Mouse (Mus musculus): ENCODE data around the gene Arl3.

Arl3 gene

DNA sequence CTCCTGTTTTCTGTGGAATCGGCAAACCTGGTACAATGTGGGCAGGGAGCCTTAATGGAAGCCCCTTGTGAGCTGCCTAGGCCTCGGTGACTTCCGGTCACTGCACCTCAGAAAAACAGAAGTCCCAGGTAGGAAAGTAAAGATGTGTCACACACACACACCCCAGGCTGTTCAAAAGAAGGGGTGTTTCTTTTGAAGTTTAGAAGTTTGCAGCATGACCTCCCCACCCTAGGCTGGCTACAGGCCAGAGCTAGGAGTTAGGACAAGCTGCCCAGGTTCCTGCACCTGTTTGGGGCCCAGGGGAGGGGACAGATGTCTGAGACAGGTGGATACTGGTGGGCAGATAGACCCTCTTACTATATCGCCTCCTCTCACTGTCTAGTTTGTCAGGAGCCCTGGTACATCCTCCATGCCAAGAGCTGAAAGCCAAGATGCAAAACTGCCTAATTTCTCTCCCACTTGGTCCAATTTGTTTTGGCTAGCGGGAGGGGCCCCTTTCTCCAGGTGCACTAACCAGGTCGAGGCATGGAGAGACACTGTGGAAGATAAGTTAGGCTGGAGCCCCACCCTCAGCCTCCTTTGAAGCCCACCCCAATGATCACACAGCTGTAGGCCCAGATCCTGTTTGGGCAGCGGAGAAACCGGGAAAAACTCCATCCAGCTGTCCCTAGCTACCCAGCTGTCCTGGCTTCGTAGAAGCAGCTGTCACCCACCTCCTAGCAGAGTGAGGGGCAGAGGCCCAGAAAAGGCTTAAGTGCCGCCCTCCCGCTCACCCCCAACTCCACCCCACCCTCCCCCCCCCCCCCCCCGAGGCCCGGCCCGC, 55.3 kb downstream of the Arl3 start:
- no peak for DNase-seq (ENCODE audit: low read depth)

DNA sequence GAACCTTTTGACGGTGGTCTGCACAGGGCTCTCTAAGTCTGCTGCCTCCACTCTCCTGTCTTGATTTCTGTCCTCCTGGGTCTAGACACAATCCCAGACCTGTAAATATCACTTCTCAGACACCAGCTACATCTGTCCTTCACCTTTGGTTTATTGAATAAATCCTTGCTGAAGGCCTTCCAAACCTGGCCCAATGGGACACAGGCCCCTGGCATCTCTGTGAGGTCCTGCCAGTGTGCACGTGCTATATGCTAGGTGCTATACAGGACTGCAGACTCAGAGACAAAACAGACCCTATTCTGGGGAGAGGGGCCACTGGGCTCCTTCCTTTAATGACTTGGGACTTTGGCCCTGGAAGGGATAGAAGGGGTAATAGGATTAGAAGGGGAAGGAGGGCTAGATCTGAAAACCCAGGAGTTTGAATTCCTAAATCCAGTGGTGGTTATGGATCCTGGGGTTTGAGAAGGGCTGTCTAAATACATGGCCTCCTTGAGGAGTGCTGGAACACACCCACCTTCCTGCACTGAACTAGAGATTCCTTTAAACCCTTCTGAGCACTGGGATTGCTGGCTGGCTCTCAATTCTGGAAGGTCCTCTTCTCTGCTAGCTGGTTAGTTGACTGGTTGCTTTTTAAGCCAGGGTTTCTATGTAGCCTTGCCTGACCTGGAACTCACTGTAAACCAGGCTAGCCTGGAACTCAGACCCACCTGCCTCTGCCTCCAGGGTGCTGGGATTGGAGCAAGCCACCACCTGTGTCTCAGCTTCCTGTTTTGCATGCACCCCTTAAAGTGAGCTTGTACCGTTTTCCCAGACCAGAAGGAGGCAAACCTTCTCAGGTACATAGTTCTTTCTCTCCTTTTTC, 56.1 kb downstream of the Arl3 start:
- peak; percentile 21 for DNase-seq (ENCODE audit: low read depth)

DNA sequence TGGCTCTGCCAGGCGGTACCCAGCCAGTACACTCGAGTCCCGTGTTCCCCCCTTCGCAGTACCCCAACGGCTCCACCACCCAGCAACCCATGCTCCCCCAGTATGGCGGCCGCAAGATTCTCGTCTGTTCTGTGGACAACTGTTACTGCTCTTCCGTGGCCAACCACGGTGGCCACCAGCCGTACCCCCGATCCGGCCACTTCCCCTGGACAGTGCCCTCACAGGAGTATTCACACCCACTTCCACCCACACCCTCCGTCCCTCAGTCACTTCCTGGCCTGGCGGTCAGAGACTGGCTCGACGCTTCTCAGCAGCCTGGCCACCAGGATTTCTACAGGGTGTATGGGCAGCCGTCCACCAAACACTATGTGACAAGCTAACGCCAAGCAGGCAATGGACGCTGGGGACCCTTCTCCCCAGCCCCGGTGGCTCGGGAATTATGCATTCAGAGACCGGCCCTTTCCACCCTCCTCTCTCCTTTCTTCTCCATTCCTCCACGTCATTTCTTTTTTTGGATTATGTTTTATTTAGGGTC, 57.6 kb downstream of the Arl3 start:
- DNase-seq (ENCODE audit: low read depth), result no peak

DNA sequence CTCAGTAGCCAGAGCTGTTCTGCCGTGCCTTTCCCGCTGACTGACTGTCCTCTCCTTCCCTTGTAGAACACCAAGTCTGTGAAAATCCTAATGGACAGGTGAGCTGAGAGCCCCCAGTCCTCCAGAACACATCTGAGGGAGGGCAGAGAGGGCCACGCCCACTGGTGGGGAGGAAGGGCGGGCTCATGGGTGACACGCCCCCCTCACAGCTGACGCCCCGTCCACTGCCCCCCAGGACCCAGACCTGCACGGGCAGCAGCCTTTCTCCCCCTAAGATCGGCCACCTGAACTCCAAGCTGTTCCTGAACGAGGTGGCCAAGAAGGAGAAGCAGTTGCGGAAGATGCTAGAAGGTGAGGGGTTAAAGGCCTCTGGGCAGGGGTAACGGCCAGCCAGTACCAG, 58.6 kb downstream of the Arl3 start:
- no peak for DNase-seq (ENCODE audit: low read depth)

DNA sequence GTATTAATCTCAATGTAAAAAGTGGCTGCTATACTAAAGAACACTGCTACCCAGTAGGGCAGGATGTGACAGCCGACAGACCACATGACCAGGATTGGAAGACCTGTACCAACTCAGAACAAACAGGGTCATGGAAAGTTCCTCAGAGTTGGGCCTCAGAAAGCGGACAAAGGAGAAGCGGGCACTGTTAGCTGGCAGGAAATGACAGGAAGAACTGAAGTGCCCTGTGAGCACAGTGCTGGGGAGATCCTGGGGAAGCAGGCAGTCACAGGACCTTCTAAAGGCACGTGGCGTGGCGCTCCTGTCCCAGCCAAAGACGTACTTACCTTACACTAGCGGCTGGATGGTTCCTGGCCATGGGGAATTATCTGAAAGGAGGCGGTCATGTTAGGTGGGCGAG, 61.7 kb downstream of the Arl3 start:
- peak; percentile 84 for DNase-seq (ENCODE audit: low read depth)

DNA sequence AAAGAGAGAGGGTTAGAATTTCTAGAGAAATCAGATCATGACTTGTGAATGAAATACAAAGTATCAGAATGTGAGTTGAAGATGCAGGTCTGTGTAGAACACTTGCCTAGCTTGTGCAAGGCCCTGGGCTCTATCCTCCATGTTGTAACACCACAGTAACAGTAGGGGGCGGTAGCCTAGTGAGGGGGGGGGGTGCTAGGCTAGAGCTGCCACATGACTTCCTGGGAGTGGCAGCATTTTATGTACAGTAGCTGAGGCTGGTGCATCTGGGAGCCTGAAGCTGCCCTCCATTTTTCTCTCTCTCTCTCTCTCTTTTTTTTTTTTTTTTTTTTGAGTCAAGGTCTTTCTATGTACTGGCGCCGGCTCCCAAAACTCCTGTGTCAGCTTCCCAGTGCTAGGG, 62.2 kb downstream of the Arl3 start:
- DNase-seq (ENCODE audit: low read depth), result peak; percentile 84

DNA sequence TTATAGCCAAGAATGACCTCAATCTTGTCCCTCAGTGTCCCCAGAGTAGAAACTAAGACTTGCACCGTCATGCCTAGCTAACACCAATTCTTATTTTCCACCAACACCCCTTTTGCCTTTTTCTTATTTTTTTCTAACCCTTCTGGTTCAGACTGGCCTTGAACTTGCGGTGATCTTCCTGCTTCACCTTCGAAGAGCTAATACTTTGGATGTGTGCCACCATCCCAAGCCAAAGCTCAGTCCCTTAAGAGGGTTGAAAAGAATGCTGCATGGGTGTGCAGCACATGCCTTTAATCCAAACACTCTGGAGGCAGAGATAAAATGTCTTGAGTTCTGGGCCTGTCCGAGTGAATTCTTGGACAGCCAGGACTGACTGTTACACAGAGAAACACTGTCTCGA, 62.6 kb downstream of the Arl3 start:
- no peak for DNase-seq (ENCODE audit: low read depth)

DNA sequence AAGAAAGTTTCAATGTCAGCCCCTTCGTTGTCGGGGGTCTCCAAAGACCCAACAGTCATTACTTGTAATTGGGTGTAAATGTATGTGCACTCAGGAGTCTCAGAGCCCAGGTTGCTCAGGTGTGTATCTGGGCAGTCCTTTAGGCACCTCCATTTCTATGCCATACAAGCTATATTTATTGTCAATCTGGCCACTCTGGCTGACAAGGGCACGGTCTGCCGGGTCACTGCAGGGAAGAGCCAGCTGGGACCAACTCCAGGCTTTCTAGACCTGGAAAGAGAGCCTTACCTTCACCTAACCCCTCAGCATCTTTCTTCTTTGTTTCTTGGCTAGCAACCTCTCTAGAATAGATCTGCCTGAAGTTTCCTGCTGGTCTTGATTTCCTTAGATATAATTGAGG, 63.3 kb downstream of the Arl3 start:
- DNase-seq (ENCODE audit: low read depth), result no peak

DNA sequence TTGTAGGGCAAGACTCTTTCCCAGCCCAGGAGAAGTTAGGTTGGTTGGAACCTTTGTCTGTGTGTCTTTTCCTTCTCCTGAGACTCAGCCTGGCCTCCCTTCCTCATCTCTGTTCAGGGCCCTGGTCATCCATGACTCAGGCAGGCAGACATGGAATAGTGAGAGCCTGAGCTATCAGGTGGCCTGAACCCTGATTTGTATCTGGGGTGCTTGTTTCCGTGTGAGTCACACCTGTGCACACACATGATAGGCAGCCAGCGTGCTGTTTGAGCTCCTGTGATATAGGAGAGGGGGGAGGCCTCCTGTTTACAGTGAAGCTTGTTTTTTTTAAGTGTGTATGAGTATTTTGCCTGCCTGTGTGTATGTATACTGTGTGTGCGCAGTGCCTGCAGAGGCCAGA, 63.8 kb downstream of the Arl3 start:
- no peak for DNase-seq (ENCODE audit: low read depth)

DNA sequence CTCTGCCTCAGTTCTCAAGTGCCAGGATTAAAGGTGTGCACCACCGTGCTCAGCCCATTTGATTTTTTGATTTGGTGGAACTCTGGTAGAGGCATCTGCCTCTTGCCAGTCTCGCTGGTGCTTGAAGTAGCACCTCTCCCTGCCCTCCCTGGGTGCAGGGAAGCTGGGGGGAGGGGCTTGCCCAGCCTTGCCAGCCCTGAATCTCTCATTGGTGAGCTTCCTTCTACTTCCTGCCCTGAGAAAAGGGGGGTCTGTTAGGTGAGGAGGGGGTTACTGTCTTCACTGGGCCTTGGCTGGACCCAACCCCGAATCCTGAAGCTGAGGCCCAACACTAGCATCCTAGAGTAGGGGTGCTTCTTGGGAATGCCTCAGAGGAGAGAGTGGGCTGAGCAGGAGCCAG, 64.3 kb downstream of the Arl3 start:
- no peak for DNase-seq (ENCODE audit: low read depth)

DNA sequence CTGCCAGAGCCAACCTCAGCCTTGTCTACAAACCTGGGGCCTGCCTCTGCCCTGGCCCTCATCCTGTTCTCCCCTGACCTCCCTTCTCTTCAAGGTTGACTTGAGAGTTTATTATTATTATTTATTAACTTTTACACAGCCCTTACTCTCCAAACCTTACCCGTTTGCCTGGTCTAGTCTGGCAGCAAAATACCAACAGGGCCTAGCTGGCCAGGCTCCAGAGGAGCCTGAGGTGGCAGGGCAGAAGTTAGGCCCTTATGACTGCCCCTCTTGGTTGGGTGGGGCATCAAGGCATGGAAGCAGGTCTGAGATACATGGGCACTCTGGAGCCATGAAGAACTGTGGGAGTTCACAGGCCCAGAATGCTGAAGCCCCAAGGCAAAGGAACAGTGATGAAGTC, 65.2 kb downstream of the Arl3 start:
- no peak for DNase-seq (ENCODE audit: low read depth)

DNA sequence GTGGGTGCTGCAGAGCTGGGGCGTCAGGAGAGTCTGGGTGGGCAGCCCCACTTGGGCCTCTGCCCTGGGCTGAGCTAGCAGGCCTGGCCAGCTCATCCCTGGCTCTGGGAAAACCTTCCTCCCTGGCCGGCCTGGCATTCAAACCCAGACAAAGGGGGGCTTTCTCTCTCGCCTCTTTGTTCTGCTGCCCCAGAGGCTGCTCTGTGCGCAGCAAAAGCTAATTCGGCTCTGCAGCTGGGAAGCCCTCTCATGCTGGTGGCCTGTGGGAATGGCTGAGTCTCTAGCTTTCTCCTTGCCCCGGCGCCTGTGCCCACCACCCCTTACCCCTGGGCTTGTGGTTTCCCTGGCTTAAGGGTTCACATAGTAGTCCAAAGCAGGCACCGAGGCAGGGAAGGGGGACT, 65.8 kb downstream of the Arl3 start:
- DNase-seq (ENCODE audit: low read depth), result no peak

DNA sequence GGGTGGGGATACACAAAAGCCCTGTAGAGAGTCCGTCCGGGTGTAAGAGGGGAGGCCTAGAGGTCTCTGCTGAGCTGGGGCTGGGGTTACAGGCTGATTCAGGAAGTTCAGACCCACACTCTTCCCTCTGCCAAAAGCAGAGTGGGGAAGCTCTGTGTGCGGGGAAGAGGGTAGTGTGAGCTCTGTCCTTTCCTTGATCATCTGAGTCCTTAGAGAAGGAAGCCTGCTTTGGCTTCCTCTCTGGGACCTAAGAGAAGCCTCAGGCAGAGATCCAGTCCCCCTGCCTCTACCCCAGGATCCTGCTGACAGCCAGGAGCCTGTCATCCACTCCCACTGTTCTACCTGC, 66.7 kb downstream of the Arl3 start:
- no peak for DNase-seq (ENCODE audit: low read depth)

DNA sequence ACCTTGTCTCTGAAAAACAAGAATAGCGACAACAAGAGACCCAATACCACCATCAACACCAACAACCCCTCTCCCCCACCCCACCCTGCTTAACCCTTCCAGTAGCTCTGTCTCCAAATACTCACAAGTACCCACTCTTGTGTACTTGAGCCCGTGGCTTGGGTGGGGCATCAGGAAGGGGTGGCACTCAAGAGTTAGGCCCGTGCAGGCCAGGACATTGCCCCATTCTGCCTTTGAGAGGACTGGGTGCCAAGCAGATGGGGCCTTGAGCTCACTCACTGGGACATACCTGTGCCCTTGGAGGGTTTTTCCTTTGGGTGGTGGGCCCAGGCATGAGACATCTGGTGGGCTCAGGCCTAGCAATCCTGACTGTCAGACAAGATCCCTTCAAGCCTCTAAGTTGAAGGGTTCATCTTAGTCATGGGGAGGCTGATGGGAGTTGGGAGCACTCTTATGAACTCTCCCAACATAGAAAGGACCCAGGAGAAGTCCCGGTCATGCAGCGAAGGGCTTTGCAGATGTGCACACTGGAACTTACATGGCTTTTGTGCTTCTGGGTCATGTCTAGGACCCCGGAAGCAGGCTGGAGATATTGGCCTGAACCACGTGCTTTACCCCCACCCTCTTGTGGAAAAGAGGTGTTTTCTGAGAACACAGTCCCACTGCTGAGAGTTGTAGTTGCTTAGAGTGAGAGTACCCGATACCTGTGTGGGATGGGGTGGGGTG, 67.2 kb downstream of the Arl3 start:
- DNase-seq (ENCODE audit: low read depth), result no peak

DNA sequence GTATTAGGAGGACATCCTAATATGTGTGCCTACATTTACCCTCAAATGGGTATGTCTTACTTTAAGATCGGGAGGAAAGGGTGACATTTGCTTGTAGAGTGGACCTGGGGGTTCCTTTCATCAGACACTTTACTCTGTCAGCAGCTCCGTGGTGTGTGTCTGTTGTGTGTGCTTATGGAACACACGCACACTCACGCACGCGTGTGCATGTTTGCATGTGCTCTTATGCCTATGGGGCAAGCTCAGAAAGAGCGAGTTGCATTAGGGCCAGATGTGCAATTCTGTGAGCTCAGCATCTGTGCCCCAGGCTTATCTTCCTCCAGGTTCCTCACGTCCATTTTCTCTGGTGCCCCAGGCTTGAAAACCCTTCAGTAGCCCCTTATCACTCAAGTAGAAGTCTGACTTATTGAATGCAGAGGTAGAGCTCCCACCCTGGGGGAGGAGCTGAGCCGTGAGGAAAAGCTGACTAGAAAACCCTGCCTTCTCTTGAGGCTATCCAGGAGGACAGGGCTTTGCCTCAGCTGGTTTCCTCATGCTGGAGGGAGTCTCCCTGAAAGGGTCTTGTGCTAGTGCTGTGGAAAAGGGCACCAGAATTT, 68.1 kb downstream of the Arl3 start:
- no peak for DNase-seq (ENCODE audit: low read depth)

DNA sequence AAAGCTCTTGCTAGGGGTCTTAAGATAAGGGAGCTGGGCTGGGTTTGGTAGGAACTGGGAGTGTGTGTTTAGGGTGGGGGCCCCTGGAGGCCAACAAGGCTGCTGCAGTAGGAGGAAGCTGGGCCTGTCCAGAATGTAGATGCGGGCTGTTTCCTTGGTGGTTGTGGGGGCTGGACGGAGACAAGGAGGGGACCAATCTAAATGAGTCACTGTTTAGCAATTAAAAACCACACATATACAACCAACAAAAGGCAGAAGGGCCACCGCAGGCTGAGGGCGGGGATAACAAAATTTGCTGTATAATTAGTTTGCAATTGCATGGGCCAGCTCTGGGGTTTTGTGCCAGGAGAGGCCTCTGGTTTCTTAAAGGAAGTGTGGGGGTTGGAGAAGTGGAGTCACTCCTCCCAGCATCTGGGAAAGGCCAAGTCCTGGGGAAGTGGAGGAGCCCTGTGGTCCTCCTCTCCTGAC, 68.9 kb downstream of the Arl3 start:
- DNase-seq (ENCODE audit: low read depth), result no peak

DNA sequence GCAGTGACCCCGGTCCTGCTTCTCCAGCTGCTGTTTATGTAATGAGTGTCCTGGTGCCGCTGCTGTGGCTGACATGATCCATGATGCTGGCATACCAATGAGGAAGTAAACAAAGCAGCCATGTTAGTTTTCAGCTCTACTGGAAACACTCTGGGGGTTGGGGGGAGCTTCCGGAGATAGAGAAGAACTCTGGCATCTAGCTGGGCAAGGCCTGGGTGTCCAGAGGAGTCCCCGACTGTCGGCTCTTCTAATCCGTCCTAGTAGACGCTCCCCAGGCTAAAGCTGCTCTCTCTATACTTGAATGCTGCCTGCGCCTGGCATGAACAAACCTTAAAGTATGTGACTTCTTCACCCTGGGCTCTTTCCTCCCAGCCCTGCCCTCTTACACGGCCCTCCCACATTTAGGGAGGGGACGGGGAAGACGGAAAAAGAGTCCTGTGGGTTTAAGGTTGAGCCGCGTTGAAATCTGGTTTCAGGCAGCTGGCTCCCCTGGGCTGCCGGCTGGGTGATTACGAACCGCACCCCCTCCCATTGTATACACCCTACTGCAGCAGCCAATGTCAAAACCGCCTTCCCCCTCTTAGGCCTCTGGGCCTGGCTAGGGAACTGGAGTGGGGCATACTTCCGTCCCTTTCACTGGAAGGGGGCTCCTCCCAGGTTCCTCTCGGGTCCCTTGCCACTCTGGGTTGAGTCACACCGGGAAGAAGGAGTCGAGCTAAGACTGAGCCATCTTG, 69.5 kb downstream of the Arl3 start:
- peak; percentile 89 for DNase-seq (ENCODE audit: low read depth)

DNA sequence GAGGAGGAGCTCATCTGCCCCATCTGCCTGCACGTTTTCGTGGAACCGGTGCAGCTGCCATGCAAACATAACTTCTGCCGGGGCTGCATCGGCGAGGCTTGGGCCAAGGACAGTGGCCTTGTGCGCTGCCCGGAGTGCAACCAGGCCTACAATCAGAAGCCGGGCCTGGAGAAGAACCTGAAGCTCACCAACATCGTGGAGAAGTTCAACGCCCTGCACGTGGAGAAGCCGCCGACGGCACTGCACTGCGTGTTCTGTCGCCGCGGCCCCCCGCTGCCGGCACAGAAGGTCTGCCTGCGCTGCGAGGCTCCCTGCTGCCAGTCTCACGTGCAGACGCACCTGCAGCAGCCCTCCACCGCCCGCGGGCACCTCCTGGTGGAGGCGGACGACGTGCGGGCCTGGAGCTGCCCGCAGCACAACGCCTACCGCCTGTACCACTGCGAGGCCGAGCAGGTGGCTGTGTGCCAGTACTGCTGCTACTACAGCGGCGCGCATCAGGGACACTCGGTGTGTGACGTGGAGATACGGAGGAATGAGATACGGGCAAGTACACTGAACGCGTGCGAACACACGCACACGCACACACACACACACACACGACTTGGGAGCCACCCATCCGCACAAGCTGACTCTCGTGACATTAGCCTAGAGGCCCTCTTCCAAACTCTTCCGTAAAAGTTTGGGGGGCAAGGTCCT, 70.4 kb downstream of the Arl3 start:
- DNase-seq (ENCODE audit: low read depth), result peak; percentile 89

DNA sequence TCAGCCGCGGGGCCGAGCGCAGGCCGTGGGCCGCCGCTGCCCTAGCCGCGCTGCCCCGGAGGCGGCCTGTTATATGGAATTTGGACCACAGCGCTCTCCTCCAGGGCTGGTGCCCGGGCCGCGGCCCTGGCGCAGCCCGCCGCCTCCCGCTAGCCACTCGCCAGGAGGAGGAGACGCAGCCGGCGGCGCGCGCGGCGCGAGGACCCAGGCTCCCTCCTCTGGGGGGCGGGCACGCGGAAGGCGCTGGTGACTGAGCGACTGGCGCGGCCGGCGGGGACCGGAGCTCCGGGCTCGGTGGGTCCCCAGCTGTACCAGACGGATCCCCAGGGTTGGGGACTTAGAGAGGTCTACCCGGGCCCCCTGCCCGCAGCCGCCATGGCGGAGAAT, 70.9 kb downstream of the Arl3 start:
- DNase-seq (ENCODE audit: low read depth), result peak; percentile 77

DNA sequence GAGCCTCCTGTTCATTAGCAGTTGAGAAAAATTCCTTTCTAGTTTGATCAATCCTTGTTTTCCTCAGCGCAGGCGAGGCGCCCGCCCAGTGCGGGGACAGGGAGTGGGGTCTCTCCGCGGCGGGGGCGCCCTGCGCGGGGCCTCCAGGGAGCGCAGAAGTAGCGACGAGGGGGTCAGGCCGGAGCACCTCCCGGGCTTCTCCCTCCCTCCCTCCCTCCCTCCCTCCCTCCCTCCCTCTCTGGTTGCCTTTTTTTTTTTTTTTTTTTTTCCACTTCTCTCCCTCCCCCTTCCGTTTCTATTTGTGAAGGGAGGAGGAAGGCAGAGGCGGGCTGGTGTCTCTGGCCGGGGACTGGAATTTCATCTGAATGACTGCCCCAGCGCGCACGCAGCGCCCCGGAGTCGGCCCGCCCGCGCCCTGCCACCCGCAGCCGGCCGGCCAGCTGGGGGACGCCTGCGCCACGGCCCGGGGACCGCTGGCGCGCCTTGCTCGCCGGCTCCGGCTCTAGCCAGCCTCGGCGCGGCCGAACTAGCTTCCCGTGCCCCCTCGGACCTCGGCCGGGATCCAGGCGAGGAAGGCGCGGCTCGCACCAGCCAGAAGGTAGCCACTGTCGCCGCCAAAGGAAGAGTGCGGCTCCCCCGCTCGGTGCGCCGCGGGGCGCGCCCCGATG, 71.5 kb downstream of the Arl3 start, which contains the start of gene Trim8:
Gene Trim8, plus strand, starts transcription at position 302 of the 668 bp plus-strand sequence.
- peak; percentile 74 for DNase-seq (ENCODE audit: low read depth)

All from naive thymus-derived CD4-positive, alpha-beta T cell, adult 2 months (primary cell).